Mouse (Mus musculus) heart, adult 18-20 months (tissue): Measurements from ENCODE around the gene D430042O09Rik. TPM values are rescaled to one million over a fixed set of nuclear protein-coding genes. Genes with fewer than 3 reads are reported as not detected.
"Not testable (repeated sequence)": the region's sequence is repeated elsewhere in the genome, so short reads cannot be mapped to it uniquely, and the experiment has no call there.

Experiments used
- DNase-seq, 2 experiments: peaks; one replicate each; pipeline ENCODE4 v3.0.0; 2021 to 2022; ENCODE audit warnings: mixed read lengths in 1 of 2
- long read RNA-seq, 2 experiments: library from polyadenylated mRNA; stranded (forward); transcript quantifications; one replicate each; pipeline ENCODE4 v2.0.0; 2021
- total RNA-seq, 2 experiments: library from RNA; stranded (reverse); gene quantifications; 2 replicates each; pipeline ENCODE4 v1.2.3; 2021

The D430042O09Rik gene
- total RNA-seq: 10 to 100 TPM in 1 of 2 experiments, 1 to 10 TPM in 1; 7.9 to 11.9 TPM
- long read RNA-seq, experiment 1, partial matches to known transcripts: 0 of 1 reads
- long read RNA-seq, experiment 1, other reads (novel, unspliced or antisense): 1 of 1 reads
- long read RNA-seq, experiment 2: 0 reads

DNA sequence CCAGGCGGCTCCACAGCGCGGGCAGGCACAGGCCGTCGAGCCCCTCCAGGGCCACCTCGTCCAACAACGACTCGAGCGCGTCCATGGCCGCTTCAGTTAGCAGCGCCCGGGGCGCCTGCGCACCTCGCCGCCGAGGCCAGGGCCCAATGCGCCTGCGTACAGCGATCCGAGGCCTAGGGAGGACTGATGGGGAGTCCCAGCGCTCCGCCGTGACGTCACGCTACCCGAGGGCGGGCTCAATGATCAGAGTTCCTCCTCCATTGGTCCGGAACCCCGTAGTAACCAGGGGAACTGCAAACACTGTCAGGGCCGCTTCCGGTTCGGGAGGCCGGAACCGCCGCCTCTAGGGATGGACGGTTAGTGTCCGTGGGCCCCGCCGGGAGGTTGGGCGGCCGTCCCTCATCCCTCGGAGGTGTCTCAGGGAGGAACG, at the start of gene D430042O09Rik, which contains the start of gene Gtf3c1:
TSS of gene D430042O09Rik (plus strand) at position 296 of the 430 bp plus-strand sequence.
TSS of gene Gtf3c1 (minus strand) at position 188 of the 430 bp plus-strand sequence.
- peak; percentile 100 for DNase-seq

DNA sequence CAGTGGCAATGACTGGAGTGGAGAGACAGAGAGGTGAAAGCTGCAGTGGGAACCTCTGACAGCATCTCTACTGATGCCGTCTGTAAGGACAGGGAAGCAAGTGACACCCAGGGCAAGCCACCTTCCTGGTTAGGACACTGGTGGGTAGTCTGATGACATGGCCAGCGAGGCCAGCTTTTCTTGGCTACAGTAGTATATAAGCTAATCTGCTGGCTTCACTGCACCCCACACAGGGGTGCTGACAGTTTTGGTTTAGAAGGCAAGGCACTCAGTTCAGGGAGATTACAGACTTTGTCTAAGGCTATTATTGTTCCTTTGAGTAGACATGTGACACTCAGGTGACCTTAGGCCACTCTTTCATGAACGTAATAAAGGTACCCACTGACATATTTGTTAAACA, 44.0 kb upstream of the D430042O09Rik start:
- DNase-seq: no peak

DNA sequence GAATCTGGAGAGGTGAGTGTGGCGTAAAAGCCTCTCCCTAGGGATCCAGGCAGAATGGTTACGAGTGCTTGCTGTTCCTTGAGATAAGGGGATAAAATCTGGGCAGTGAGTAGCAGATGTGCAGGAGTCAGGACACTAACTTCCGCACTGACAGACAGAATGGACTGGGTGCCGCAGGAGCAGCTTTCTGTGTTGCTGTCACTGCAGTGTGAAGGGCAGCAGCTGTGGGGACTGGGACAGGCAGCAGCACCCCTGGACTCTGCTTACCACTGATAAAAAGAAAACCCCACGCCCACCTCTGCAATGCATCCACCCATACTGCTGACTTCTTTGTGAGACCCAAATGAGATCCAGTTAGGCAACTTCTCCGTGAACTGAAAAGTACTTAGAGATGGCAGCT, 36.8 kb upstream of the D430042O09Rik start:
- no peak for DNase-seq

DNA sequence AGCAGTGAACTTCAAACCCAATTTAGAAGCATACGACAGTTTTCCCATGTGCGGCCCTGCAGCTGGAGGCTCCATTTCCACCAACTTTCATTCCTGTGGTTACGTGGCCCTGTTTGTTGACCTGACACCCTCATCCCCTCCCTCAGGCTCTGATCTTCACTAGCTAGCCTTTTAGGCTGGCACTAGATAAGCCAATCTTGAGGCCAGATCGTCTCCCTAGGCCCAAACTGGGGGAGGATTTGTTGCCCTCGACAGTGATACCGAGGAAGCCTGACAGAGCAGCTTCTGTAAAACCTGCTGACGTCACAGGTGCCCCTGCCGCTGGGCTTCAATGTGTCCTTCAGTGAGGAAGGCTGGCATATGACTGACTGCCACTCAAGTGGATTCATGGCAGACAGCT, 36.3 kb upstream of the D430042O09Rik start:
- no peak for DNase-seq

DNA sequence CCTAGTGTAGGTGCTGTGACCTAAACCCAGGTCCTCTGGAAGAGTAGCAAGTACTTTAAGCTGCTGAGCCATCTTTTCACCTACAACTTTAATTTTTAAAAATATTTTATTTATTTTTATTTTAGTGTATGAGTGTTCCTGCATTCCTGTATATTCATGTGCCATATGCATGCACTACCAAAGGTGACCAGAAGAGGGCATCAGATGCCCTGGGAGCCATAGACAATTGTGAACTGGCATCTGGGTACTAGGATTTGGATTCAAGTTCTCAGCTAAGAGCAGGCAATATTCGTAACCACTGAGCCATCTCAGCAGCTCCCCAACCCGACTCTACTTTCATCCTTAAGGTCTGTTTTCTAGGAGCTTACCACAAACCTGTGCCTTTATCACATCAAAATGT, 32.8 kb upstream of the D430042O09Rik start:
- DNase-seq: peak; percentile 27 to 74

DNA sequence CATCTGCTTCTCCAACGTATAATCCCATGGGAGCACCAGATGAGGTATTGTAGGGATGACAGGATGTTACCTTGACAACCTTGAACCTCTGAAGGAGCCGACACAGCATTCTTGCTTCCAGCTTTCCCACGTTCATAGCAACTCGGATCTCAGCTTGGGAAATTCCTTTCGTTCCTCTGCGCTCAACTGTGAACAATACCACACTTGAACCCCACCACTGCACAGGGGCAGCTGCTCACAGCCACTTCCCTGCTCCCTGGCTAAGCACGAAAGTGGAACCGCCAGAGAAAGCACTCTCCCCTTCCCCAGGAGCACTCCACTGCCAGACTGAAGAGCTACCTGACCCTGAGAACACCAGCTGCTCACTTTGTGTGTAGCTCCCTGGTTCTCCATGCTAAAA, 28.9 kb upstream of the D430042O09Rik start:
- DNase-seq: no peak

DNA sequence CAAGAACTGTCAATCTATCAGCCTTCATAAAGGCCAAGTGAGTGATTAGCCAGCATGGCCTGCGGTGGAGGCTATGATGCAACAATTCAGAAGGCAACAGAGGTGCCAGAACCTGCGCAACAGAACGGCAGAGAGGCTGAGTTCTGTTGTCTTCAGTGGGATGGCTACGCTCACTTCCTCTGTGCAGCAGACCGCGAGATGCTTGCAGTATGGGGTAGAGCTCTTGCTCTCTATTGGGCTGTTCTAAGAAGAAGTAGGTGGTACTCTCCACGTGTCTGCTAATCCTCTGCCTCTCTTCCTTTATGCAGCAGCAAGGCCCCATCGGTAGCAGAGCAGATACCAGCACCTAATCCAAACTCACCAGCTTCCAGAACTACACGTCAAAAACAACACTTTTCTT, 27.8 kb upstream of the D430042O09Rik start:
- no peak for DNase-seq

DNA sequence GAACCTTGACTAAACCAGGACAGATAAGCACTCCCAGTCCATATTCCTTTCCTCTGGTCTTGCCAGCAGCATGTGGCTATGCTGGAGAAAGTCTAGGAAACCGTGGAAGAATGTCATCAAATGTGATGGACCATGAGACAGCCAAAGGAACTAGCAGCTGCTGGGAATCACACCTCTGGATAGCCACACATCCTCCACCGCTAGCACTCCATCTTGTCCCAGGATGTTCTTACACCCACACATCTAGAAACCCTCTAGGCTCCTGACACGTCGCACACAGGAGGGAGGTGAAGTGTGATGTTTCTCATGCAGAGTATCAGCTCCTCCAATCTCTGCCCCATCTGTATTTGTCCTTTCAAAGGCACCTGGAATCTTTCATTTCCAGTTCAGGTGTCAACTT, 17.2 kb upstream of the D430042O09Rik start:
- no peak for DNase-seq

DNA sequence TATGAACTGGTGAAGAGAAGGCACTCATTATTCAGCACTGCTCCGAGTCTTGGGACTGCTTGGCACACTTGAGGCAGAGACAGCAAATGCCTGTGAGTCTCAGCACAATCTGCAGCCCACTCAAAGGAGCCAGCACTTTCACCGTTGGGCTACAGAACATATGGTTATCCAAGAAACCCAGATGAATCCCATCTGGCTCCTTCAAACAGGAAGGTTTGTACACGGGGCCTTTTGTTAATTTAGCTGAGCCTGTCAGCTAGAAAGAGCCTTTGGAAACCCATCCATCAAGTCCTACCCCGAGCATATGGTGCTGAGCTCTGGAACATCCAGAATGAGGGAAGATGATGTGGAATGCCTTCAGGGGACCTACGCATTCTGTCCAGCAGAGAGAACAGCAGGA, 13.6 kb upstream of the D430042O09Rik start:
- DNase-seq: no peak

DNA sequence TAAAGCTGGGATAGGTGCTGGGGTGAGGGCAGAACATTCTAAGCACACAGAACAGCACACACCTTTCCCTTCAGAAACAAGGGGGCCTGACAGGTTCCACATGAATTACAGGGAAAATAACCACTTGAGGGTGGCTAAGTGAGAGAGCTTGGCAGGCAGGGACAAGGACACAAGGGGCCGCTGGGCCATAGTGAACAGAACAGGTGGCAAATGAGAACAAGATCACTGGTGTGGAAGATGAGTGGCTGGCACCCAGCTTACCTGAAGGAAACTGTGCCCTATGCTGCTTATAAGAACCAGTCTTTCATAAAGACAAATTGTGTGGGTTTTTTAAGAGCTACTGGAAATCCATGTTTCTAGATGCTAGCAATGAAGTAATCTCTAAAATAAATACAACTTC, 4.9 kb upstream of the D430042O09Rik start:
- DNase-seq: no peak

DNA sequence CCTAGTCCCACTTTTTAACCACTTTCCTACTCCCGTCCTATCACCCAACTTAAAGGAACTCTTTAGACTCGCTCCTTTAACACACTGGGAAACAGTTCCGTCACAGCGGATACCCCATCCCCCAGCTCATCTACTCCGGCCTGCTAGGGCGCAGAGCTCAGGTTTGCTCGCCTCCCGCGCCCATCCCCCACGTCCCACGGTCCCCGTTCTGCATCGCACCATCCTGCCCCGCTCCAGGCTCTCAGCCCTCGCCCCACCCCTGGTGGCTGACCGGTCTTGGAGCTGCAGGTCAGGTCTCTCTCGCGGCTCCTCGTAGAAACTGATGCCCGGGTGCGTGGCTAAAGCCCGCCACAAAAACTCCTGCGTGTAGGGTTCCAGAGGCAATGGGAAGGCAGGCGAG, 502 bp upstream of the D430042O09Rik start:
- peak; percentile 69 to 76 for DNase-seq

DNA sequence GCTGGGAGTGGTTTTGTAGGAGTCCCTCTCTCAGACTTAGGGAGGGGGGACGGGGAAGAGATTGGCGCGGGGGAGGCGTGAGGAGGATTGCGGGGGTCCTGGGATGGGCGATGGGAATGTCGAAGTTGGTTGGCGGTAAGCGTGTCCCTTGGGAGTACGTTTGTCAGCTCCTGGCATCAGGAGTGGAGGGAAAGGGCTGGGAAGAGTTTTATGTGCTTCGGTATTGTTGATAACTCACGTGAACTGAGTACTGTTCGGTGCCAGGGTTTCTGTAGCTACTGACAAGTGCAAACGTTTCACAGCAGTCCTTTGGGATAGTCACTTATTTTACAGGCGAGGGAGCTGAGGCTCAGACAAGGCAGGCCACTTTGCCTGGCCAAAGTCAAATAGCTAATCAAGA, 412 bp downstream of the D430042O09Rik start:
- DNase-seq: no peak

DNA sequence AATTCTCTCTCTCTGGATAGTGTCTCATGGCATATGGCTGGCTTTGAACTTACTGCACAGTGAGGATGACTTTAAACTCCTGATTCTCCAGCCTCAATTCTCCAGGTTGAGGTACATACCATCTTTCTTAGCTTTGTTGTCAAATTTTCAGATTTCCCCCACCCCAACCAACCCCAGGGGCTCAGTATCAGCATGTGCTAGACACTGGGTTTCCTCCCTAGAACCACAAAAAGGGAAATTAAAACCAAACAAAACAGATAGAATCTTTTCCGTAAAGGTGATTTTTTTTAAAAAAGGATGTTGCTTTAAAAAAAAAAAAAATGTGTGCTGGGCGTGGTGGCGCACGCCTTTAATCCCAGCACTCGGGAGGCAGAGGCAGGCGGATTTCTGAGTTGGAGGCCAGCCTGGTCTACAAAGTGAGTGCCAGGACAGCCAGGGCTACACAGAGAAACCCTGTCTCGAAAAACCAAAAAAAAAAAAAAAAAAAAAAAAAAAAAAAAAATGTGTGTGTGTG, 5.9 kb downstream of the D430042O09Rik start:
- DNase-seq: not testable (repeated sequence)

DNA sequence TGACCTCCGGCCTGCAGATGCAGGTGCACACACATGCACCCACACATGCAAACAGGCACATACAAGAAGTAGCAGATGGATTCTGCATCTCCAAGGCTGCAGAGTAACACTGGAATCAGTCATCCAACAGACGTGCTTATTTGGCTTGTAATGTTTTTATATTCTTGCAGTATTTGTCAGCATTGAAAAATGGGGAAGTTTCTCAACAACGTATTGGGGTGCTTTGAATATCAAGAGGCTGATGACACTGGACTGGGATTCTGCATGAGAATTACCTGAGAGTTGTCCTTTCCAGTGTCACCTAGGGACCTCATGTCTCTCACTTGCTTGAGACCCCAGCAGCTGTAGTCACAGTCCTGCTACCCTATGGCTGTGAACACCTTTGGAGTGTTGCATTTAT, 7.1 kb downstream of the D430042O09Rik start:
- no peak for DNase-seq

DNA sequence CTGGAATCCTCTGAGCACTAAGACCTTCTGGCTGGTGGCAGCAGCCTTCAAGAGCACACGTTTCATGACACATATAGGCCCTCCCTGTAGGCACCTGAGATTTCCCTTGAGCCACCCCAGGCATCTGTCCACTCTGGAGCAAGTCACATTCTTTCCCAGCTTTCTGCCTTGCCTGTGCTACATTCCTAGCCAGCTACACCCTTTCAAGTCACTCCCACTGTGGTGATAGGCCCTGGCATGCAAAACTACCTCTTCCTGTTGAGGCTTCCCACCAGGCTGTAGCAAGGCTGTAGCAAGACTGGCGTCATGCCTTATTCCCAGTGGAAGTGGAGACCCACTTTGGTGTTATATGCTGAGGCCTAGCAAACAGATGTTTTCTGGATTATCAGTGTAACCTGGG, 9.0 kb downstream of the D430042O09Rik start:
- peak in 1 of 2 experiments; percentile 51 for DNase-seq

DNA sequence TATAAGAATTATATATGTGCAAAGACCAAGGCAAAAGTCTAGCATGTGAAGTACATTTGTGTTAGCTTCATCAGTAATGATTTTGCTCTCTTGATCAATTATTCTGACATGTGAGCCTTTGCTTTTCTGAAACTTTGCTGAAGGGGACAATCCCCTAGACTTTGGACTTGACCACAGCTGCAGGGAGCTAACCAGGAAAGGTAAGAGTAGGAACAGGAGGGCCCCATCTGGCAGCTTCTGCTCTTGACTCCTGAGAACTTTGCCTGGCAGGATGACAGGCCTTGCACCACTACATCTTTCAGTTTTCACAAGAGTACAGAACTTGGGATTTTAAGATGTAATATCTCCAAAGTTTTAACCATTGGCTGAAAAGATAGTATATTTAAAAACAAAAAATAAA, 9.9 kb downstream of the D430042O09Rik start:
- no peak for DNase-seq

DNA sequence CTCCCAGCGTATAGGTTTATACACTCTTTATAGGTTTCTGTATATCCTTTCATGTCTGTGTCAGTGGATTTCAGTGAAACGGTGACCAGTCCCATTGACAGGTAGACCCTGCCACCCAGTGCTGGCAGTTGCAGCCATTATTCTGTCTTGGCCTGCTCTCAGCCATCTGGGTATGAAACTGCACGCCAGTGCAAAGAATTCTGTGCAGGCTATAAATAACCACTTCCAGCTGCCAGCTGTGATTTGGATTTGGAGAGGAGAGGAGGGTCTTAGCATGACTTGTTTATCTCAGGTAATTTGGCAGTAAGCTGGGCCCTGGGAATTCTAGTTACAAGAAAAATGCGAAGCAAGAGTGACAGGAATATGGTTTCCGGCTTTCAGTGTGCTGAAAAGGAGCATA, 12.7 kb downstream of the D430042O09Rik start:
- peak; percentile 37 to 42 for DNase-seq

DNA sequence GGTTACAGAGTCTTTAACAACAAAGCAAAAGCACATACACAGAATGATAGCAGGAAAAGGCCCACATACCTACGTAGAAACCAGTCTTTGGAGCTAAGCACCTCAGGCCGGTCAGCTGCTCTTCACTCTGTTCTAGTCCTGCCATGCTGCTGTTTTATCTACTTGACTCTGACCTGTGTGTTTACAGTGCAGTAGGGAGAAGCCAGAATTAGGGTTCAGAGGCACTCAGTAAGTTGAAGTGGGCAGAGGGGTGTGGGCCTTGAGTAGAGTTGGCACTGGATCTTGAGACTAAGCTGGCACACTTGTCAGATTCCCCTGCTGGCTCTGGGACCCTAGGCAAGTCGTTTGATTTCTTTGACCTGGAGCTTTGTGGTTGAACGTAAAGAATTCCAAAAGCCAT, 13.3 kb downstream of the D430042O09Rik start:
- no peak for DNase-seq

DNA sequence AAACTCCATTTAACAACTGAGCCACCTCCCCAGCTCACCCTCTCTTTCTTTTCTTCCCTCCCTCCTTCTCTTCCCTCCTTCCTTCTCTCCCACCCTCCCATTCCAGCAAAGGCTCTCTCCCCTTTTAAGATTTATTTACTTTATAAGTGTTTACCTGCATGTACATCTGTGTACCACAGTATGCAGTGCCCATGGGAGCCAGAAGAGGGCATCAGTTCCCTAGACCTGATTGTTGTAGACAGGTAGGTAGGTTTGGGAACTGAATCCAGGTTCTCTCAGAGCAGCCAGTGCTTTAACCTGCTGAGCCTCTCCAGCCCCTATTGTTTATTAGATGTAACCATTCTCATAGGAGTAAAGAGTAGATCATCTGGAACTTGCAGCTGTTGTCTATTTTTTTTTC, 14.4 kb downstream of the D430042O09Rik start:
- no peak for DNase-seq

DNA sequence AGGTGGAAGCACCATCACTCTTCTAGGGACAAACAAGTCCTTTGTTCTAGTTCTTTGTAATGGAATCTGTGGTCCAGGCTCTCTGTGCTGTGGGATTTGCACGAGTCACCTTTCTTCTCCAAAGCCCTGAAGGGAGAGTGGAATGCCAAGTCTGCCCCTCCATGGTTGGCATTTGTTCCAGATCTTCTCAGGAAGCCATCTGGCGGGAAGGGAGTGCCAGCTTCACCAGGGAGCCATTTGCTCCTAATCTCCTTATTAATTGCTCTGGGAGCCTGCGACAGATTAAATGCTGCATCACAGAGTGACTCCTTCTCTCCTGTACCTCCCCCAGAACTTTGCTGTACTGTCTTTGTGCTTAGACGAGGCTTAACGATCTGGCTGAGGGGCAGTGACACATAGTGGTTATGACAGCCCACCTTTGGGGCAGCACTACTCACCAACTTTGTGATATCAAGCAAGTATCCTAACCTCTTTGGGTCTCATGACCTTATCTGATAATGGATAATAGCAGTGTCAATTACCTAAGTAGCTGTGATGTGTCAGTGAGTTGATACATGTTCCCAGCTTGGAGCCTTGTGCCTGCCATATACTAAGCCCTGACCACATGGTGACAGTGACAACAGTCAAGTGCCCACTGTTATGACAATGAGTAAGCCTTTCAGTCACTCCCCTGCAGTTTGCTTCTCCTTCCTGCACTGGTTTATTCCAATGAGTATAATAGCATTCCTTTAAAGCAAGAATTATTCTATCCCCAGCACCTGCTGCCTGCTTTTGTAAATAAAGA, 15.7 kb downstream of the D430042O09Rik start:
- DNase-seq: no peak

DNA sequence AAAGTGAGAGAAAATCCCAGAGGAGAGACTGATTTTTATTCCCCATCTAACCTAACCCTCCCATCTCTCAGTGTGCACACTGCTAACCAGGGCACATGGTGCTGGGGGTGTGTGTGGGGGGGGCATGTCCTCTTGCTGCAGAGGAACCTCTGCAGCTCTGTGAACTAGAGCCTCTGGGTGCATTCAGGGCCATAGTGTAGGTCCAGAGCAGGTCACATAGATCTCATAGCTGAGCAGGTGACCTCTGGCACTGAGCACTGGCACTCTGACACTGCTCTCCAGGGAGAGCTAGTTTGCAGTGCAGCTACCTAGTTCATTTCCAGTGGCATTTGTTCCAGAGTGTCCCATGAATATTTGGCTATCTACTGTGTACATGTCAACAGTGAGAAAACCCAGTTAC, 24.0 kb downstream of the D430042O09Rik start:
- DNase-seq: peak in 1 of 2 experiments; percentile 44

DNA sequence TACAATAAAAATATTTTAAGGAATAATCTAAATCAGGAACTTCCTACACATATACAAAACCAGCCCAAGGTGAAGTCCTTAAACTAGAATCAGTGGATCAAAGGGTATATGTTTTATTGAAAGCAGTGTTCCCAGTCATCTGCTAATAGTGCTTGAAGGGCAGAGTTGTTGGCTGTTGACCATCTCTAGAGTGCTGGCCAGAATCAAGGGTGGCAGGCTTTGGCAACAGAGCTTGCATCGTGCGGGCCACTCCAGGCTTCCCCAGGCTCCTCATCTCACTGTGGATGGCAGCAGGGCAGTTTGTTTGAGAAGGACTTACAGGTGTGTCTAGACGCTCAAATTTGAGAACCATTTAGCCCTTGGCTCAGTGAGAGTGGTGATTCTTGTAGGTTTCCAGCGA, 26.1 kb downstream of the D430042O09Rik start:
- peak; percentile 47 to 55 for DNase-seq

DNA sequence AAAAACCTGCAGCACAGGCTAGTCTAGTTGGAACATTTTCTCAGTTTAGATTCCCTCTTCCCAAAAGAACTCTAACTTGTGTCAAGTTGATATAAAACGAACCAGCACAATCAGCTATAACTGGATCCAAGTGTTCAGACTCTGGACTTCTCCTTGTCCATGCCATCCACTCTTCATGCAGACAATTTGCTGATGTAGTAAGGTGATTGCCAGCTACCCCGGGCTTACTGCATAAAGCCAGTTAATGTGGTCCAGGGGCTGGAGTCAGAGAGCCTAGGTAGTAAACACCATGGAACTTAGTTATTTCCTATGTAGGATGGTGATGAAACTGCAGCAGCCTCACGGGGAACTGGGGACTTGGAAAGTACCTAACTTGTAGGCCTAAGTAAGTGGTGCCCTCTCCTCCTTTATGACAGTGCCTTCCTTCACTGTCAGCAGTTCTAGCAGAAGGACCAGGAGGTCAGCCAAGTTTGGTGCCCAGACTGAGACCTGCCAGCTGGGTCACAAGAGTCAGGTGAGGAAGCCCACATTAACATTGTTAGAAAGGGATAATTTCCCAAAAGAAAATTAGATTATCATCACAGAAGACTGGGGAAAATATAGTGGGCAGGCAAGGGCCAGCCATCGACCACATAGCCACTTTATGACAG, 28.8 kb downstream of the D430042O09Rik start:
- DNase-seq: no peak
